Mouse (Mus musculus) hematopoietic stem cell, adult 5-6 weeks (primary cell): ENCODE measurements at regions not wholly inside any gene's neighbourhood (a gene's known extent, or its start where the extent isn't known, plus 50 kb on each side); places are given as distances from the start of the nearest gene placed in this dataset.

Source experiments
- ATAC-seq, 2 experiments: fragments of 125-278 bp in 1 of 2; replicated peaks in 1 of 2; 2 replicates each; pipeline ENCODE4 v1.8.0; 2016 to 2017; ENCODE audit warnings: inconsistent platforms in 2 of 2, mild to moderate bottlenecking in 2 of 2, moderate number of reproducible peaks in 2 of 2, low read depth in 1 of 2, moderate TSS enrichment in 1 of 2; ENCODE audit not compliant: low FRiP score in 2 of 2, poor library complexity in 2 of 2, severe bottlenecking in 2 of 2, insufficient read depth in 1 of 2, low TSS enrichment in 1 of 2

DNA sequence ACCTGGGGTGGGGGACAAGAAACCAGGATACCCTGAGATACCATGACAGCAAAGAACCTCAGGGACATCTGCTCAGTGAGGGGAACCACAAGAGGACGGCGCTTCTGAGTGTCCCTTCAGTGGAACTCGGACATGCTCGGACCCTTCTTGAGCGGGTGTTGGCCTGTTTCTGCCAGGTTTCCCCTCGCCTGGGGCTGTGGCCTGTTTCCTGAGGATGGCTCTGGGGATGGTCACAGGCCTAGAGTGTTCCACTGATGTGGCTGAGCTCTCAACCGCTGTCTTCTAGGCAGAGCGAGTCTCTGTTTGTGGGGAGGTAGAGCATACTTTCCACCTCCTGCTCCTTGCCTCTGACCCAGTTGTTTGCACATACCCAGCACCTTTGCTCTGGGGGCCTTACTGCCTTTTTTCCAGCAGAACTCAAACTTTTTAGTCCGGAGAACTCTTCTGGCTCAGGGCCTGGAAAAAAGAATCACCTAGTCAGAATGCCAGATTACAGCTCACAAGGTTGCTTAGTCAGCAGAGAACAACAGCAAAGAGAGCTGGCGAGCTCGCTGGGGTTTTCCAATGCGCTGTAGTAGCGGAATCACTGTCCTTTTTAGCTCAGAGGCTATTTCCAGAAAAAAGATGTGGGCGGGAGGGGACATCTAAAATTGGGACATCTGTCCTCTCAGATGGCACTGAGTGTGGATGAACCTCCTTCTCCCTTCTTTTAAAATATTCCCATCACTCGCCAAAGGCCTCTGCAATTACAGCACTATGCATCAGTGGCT lies 65.3 kb downstream of the Med10 start:
- ATAC-seq: no peak

DNA sequence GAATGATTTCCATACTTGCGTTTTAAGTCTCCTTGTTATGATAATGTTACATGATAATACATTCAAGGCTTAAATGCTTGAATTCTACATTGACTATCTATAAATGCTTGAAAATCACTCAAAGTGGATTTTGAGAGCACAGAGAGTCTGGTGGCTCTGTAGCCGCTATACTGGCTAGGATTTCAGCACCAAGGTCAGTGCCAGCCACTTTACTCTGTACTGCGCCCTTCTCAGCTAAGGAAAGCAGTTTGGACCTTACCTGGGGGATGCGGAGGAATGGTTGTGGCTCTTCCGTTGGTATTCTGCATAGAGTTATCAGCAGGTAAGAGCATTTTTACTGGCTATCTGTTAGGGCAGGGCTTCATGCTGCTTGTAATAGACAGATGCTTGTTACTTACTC lies 94.3 kb downstream of the Med10 start:
- ATAC-seq: no peak

DNA sequence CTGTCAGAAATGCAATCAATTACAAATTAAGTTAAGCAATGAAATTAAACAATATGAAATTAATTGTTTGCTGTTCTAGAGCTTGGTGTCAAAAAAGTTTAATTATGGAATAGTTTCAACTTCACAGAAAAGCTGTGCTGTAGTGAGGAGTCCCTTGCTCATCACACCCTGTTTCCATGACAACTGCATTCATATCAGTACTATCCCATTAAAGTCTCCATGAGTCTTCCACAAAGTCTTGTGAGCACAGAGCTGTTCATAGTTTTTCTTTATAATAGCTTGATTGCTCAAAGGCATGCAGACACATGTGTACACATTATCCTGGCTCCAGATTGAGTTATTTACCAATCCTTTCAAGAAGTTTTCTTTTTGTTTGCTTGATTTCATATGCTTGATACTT lies 98.9 kb downstream of the Med10 start:
- ATAC-seq: no peak

DNA sequence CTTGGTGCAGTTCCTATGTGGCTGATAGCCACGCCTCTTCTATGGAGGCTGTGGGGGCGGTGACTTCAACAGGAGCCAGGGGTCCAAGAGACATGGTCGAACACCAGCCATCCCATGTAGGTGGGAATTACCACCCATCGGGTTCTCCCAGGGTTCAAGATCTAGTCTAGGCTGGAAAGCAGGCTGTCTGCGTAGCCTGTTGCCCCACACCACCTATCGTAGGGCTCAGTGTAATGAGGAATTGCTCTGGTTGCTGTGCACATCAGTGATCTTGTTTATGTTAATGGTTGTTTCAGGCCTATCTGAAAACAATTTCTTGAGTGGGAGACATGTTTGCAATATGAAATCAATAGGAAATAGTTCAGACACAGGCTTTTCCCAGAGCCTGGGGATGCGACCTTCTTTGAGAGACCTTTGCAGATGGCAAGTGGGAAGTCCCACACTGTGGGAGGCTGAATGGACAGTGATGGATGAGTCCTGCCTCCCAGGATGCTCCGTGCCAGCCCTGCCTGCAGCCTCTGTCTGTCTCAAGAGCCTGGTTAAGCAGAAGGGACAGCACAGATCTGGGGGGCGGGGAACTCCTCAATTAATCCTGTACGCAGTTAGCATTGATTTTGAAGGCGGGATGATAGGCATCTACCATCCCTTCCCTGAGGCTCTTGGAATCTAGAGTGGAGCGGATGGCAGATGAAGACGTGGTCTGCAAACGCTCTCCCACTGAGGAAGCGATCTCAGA lies 104.8 kb downstream of the Med10 start:
- ATAC-seq: no peak

DNA sequence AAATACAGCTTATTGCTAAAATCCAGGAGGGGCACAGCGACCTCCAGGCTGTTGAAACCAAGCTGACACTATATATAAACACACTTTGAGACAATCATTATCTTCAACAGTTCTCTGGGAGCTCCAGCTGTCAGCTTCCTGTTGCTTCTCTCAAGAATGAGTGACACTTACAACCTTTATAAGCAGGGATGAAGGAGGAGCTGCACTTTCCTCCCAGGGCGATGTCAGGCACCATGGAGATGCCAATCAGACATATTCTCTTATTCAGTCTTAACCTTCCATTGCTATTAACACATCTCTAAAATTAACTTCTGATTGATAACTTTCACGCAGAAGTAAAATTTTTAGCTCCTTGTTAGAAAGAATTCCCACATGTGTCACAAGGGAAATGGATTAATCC lies 113.6 kb downstream of the Med10 start:
- ATAC-seq: no peak

DNA sequence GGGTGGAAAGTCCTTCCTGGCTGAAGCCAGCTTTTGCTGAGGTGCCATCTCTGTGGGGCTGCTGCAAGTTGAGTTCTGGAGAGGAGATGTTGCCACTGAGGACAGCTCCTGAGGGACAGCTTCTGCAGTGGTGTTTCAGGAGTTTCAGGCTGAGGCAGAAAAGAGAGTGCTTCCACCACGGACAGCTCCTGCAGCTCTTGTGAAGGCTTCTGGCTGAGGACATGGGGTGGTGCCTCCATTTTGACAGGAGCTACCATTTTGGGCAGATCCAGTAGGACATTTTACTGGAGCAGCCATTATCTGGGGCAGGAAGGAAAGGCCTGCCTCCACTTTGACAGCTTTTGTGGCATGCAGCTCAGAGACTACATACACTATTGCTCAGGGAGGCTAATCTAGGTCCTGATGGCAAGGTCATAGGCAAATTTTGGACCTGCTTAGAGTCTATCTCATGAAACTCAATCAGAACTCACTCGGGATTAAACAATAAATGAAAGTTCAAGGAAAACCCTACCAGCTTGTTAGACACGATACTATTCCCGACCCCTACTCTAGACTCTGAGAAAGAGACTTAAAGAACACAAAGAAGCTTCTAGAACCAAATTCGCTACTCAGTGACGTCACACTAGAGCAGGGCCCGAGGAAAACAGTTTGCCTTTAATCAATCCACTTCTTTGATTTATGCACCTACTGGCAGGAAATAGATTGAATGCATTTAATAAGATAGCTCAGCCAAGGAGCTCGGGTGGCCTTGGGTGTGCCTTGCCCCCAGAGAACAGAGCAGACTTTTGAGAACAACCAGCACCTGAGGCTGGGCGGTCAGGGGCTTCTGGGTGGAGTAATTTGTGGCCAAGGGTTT lies 130.7 kb downstream of the Med10 start:
- ATAC-seq: no peak

DNA sequence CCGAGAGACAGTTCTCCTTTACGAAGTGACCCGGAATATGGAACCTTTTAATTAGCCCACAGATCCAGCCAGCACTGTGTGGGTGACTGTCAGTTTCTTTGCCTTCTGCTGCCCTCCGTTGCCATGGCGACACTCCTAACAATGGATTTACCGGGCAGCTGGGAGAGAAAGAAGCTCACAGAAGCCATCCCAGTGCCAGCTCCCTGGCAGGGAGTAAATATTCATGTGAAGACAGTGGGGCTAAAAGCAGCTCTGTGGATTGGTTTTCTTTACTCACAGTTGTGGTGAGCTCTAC lies 131.3 kb downstream of the Med10 start:
- ATAC-seq: no peak

DNA sequence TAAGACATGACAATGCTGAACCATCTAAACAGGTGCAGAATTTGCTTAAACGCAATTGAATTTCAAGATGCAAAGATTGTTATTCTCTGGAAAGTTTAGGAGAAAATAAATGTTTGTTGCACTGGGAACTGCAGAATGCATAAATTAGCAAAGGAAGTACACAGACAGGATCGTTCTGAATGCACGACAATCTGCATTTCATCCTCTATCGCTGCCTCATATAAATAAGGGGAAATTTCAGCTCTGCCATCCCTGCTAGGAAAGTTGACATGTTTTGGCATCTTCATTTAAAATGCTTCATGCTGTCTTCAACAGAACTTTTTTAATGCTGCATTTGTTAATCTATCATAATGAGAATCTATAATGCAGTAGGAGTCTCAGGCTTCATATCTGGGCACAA lies 137.6 kb downstream of the Med10 start:
- no peak for ATAC-seq

DNA sequence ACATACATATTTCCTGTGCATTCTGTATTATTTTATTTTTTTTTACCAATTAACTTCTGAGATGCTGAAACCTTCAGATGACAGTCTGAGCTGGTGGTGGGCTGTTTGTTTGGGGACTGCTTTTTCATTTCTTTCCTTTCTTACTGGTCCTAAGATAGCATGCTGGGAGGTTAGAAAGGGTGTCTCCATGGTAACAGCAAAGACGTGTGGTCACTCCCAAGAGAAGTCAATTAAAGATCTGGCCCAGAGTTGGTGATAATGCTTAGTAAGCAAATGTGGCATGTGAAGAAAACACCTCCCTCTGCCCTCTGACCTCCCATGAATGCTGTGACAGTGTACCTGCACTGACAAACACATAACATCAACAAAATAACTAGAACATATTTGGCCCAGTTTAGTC lies 142.5 kb downstream of the Med10 start:
- ATAC-seq: no peak

DNA sequence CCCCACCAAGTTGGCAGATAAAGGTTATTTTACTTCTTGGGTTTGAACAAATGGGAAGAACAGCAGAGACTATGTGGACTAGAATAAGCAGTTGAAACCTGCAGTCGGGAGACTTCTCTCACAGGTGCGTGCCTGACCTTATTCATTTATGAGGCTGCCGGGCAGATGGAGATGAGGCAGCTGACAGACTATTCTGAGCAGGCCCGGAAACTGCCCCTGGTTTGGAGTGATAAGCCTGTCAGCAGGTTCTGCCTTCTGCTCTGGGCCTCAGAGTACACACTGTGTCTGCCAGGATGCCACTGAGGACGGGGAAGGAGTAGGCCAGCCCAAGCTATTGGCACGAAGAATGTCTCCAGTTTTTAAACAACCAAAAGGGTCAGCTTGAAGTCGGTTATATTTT lies 144.4 kb downstream of the Med10 start:
- ATAC-seq: no peak

DNA sequence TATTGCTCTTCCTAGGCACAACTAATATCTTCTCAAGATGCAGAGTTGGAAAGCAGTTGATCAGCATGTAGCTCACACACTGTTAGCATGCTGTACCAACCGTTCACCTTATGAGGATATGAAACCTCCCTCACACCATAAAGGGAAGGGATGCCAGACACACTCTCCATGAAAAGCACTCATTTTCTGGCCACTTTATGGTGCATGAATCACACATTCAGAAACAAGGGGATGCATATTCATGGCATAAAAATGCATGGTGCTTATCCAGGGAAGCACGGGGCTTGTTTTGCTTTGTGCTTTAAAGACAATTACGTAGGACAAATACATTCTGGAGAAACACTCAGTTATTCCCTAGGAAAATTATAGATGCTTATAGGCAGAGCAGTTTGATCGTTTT lies 149.9 kb downstream of the Med10 start:
- no peak for ATAC-seq

DNA sequence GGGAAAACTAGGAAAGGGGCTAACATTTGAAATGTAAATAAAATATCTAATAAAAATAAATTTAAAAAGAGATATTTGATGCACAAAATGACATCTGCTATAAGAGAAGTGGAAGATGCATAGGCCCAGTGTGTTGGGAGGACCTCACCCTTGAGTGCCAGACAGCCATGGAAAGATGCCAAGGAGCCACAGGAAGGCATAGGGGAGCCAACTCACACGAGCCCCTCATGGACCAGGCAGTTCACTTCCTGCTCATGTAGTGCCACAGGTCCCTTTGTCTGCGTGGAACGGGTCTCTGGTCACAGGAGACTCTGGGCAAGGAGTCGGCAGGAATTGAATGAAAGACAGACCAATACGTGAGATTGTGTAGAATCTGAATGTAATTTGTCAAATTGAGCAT lies 152.0 kb downstream of the Med10 start:
- no peak for ATAC-seq

DNA sequence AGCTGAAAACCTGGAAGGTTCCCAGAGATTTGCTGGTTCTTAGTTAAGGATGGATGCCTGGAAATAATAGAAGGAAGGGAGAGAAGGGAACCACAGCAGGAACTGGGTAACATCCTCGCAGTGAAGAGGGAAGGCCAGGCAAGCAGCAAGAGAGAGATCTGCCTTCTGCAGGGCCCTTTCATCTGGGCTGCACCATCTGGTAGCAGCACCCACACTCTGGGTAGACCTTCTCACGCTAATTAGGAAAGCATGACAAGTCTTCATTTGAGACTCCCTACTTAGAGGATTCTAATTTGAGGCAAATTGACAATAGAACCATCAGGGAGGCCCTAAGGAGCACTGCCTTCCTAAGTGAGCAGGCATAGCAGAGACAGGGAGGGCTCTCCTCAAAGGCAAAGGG lies 153.3 kb downstream of the Med10 start:
- ATAC-seq: no peak

DNA sequence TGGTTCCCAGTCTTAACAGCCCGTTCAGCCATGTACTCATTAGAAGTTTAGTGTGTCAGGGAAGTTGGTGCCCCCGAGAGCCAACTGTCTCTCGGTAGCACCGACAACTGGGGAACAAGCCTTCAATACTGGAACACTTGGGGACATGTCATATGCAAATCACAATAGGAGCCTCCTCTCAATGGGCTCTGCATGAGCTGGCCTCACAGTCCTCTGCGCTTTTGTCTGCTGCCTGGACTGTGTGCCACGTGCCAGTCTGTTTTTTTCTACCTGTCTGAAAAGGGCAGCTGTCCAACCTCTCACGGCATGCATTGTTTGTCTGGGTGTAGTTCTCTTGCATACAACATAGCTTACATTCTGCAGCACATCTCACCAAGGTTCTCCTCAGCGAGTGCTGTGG lies 161.7 kb downstream of the Med10 start:
- ATAC-seq: no peak

DNA sequence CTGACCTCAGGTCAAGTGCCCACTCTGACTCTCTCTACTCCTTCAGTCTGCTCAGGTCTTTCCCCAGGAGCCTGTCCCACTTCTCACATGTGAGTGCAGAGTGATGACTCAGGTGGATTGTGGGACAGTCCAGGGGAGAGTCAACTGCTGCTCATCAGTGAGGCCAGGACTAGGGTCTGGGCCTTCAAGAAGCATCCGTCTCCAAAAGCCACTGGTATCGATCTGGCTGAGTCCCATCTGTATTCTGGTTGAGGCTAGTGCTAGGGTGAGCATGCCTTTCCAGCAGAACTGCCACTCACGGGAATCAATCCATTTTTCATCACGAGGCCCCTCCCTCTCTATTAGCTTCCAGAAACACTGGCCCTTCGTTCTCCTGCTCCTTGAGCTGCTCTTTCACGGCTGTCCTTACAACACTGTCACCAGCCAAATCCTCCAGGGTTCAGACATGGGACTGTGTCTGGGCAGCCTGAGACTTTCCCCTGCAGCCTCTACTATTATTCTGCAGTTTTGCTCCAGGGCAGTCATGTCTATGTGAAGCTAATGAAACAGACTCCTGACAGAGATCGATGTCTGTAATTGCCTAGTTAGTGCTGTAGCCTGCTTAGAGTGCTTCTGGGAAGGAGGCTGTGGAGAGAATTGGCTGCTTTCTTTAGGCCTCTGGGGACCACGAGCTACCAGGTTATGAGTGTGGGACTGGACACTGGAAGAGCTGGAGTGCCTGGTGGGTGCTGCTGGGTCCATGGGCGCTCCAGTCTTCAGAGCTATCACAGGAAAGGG lies 169.3 kb downstream of the Med10 start:
- ATAC-seq: no peak

DNA sequence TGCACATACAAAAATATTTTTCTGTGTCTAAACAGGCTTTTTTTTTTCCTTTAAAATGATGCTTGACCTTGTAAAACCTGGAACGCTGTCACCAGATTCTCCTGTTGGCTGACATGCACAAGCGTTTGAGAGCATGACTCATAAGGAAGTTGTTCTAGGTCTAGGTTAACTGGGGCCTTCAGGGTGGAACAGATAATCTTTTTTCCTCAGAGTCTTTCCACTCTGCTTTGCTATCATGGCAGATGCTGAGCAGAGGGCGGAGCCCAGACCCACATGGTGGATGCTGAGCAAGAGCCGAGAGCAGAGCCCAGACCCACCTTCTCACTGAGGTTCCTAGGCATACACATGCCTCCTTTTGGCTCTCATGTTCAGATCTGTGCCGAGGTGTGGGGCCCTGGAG lies 172.6 kb downstream of the Med10 start:
- ATAC-seq: no peak

DNA sequence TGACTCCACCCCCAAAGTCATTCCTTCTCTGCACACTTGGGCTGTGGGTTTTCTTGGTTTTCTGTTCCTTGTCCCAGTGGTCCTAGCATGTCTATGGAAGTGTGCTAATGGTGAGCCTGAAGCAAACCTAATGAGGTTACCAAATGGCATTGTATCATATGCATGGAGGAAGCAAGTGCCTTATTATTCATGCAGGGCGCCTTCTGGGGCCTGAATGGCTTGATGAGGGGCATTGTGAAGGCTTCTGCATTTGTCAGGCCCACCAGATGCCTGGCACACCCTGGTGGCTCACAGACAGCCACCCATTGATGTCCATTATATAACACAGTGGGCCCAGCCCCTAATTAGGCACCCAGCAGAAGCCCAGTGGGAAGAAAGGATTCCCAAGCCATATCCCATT lies 182.0 kb downstream of the Med10 start:
- ATAC-seq: no peak

DNA sequence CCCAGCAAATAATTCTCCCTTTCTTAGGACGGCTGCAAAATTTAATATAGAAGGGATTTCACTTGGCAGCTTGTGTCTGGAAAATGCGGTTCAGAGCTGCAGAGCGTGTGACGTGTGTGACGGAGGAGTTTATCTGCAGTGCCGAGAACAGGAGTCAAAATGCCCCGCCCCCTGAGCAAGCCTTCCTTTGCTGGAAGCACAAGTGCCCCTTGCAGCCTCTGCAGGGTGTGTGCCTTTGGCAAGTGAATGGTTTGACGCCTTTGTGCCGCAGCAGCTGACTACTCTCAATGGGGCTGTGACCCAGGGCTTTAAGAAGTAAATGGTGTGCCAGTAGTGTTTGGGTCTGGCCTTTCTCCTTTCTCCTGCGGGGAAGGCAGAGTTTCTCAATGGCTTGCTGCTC lies 185.0 kb downstream of the Med10 start:
- ATAC-seq: no peak
